Mouse (Mus musculus) hindbrain, embryonic 14.5 days (tissue): Measurements from ENCODE around the gene Gm6217. TPM values are rescaled to one million over a fixed set of nuclear protein-coding genes. Genes with fewer than 3 reads are reported as not detected.

Experiments used
- ATAC-seq: fragments of 200-750 bp; cut with Nextera tagmentation; 2 replicates; pipeline ENCODE4 v1.8.0; 2017; ENCODE audit warnings: moderate number of reproducible peaks, mild to moderate bottlenecking, moderate TSS enrichment, moderate library complexity; ENCODE audit not compliant: low FRiP score
- DNase-seq: peaks from one replicate; pipeline ENCODE4 v3.0.0-alpha.2; 2015; ENCODE audit warnings: low spot score
- H3K27ac ChIP-seq: fragments of 300-500 bp; sonication (generic); 2 replicates; pipeline ENCODE4 v1.5.1; 2014; ENCODE audit warnings: mild to moderate bottlenecking, moderate library complexity
- H3K27me3 ChIP-seq: fragments of 300-500 bp; sonication (generic); 2 replicates; pipeline ENCODE4 v1.6.1; 2014; ENCODE audit warnings: mild to moderate bottlenecking, low read length, mixed read lengths; ENCODE audit not compliant: control insufficient read depth, insufficient read depth
- H3K36me3 ChIP-seq: fragments of 300-500 bp; sonication (generic); replicated peaks from 2 replicates; pipeline ENCODE4 v1.6.1; 2014; ENCODE audit not compliant: control insufficient read depth, insufficient read depth
- H3K4me1 ChIP-seq: fragments of 300-500 bp; sonication (generic); replicated peaks from 2 replicates; pipeline ENCODE4 v1.6.1; 2014; ENCODE audit warnings: antibody characterized with exemption, low read length, mixed read lengths; ENCODE audit not compliant: control insufficient read depth, insufficient read depth
- H3K4me2 ChIP-seq: fragments of 300-500 bp; sonication (generic); replicated peaks from 2 replicates; pipeline ENCODE4 v1.6.1; 2014; ENCODE audit warnings: mild to moderate bottlenecking, moderate library complexity
- H3K4me3 ChIP-seq: fragments of 300-500 bp; sonication (generic); replicated peaks from 2 replicates; pipeline ENCODE4 v1.5.1; 2014; ENCODE audit warnings: mild to moderate bottlenecking, low read length
- H3K9ac ChIP-seq: fragments of 300-500 bp; sonication (generic); 2 replicates; pipeline ENCODE4 v1.6.1; 2014
- H3K9me3 ChIP-seq: fragments of 300-500 bp; sonication (generic); 2 replicates; pipeline ENCODE4 v1.6.1; 2016; ENCODE audit warnings: low read length; ENCODE audit not compliant: control insufficient read depth
- WGBS: fragments of 180-500 bp; shearing (Covaris S2); extraction: QIAGEN DNeasy Blood & Tissue Kit; methylation state at CpG from one replicate; pipeline ENCODE4 v1.1.7; 2014; 5-methylcytosine and 5-hydroxymethylcytosine counted together
- polyA plus RNA-seq: library from polyadenylated mRNA; unstranded; fragments of >200 nt; fragmentation: Nextera tagmentation; extraction: Ambion mirVana; gene quantifications from 2 replicates; pipeline ENCODE4 v1.2.1, GENCODE M21; 2014

Gm6217 gene
- polyA plus RNA-seq, 1 experiment from 2014 or later: not detected

DNA sequence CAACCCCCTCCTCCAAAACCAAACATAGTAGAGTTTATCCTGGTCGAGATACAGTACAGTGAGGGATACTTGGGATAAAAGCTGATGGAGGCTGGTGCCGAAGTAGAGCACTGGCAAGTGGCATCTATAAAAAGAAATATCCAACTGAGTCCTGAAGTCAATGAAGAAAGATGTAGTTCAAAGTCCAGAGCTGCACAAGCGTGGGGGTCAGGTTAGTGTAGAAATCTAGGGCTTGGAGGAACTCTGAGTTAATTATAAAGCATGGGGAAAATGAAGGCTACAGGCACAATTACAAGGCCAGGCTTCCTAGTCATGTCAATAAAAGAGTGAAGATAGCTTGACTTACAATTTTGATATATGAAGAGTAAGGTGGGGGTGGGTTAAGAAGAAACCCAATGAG is 30.0 kb downstream of the Gm6217 start:
- Histone ChIP-seq H3K4me2 (no peak overlapping the region), H3K4me1 (no peaks in the 10 kb centered on the region), H3K27ac (no peak overlapping the region), H3K9me3 (no peaks in the 10 kb centered on the region), H3K36me3 (peaks cover 40% of the 10 kb centered on the region), H3K9ac (no peak overlapping the region), H3K4me3 (no peak overlapping the region), H3K27me3 (no peaks in the 10 kb centered on the region)
- no peak for ATAC-seq
- WGBS: 99% methylated on average over 3 of the region's 3 CpGs
- DNase-seq: no peak

DNA sequence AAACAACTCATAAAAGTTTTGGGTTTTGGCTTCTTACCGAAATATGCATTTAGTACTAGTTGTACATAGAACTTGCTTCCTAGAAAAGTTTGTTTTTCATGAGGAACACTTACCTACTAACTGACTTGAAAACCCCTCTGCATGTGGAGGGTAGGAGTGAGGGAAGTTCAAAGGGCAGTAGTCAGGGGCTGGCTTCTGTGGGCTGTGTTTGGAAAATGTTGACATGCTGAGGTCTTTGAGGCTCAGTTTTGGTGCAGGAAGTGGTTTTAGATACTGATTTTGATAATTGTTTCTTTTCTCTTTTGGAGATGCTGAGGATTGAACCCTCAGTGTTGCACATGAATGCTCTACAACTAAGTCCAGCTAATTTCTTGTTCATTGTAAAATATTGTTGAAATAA is 30.6 kb downstream of the Gm6217 start:
- Histone ChIP-seq H3K9me3 (no peaks in the 10 kb centered on the region), H3K4me3 (no peak overlapping the region), H3K4me1 (no peaks in the 10 kb centered on the region), H3K27ac (no peak overlapping the region), H3K9ac (no peak overlapping the region), H3K36me3 (peaks cover 40% of the 10 kb centered on the region), H3K4me2 (no peak overlapping the region), H3K27me3 (no peaks in the 10 kb centered on the region)
- WGBS: 93% methylated on average over 1 of the region's 1 CpGs
- DNase-seq (no peak), ATAC-seq (no peak)

DNA sequence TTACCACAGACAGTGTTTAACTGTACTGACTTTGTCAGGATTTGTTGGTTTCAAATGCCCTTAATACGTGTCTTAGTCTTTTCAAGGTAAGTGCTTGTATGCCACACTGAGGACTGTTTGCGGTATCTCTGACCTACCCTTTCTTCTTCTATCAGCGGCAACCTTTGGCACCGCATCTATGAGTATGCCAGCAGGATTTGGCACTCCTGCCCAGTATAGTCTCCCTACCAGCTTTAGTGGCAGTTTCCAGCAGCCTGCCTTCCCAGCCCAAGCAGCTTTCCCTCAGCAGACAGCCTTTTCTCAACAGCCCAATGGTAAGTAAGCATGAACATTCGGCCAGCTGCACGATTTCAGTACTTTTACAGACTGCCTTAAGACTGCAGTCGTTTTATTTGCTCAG is 37.9 kb downstream of the Gm6217 start:
- Histone ChIP-seq H3K36me3 (peaks cover 63% of the 10 kb centered on the region), H3K27me3 (no peaks in the 10 kb centered on the region), H3K9ac (no peak overlapping the region), H3K27ac (no peak overlapping the region), H3K9me3 (no peaks in the 10 kb centered on the region), H3K4me2 (no peak overlapping the region), H3K4me1 (no peaks in the 10 kb centered on the region), H3K4me3 (no peak overlapping the region)
- no peak for DNase-seq
- ATAC-seq: no peak
- 95% methylated on average over 7 of the region's 7 CpGs for WGBS

Other genes starting within 250 kb of the Gm6217 start
- 434 and 467 TPM in 2 replicates for gene Mff, start 206.5 kb downstream of the Gm6217 start, polyA plus RNA-seq
- not detected in 2 replicates for gene Tm4sf20, start 162.9 kb downstream of the Gm6217 start, polyA plus RNA-seq
- not detected in 2 replicates for gene Gm47791, start 160.2 kb downstream of the Gm6217 start, polyA plus RNA-seq
- 42.9 and 46.4 TPM in 2 replicates for gene Agfg1, start 91.9 kb downstream of the Gm6217 start, polyA plus RNA-seq
- gene A030005L19Rik, start 18.1 kb downstream of the Gm6217 start, polyA plus RNA-seq: not detected in 2 replicates
- not detected in 2 replicates for gene A030014E15Rik, start 6.5 kb downstream of the Gm6217 start, polyA plus RNA-seq
- gene A030003K21Rik, start 12.0 kb upstream of the Gm6217 start, polyA plus RNA-seq: not detected in 2 replicates
- not detected in 2 replicates for gene Gm7544, start 24.6 kb upstream of the Gm6217 start, polyA plus RNA-seq
- gene Gm47955, start 28.9 kb upstream of the Gm6217 start, polyA plus RNA-seq: not detected in 2 replicates
- gene Gm47959, start 69.1 kb upstream of the Gm6217 start, polyA plus RNA-seq: not detected in 2 replicates
- gene Slc19a3, start 107.0 kb upstream of the Gm6217 start, polyA plus RNA-seq: 0.98 and 1.5 TPM in 2 replicates
- not detected in 2 replicates for gene Krtap28-10, start 111.1 kb upstream of the Gm6217 start, polyA plus RNA-seq
- not detected in 2 replicates for gene Gm47969, start 113.5 kb upstream of the Gm6217 start, polyA plus RNA-seq
- gene A030005K14Rik, start 128.0 kb upstream of the Gm6217 start, polyA plus RNA-seq: not detected in 2 replicates
- gene Krtap28-13, start 129.5 kb upstream of the Gm6217 start, polyA plus RNA-seq: not detected in 2 replicates
- gene Ccl20, start 185.4 kb upstream of the Gm6217 start, polyA plus RNA-seq: not detected in 2 replicates
- gene Daw1, start 228.4 kb upstream of the Gm6217 start, polyA plus RNA-seq: 1.2 and 2.0 TPM in 2 replicates